Mouse (Mus musculus): ENCODE measurements around the gene Opcml.

The Opcml gene

DNA sequence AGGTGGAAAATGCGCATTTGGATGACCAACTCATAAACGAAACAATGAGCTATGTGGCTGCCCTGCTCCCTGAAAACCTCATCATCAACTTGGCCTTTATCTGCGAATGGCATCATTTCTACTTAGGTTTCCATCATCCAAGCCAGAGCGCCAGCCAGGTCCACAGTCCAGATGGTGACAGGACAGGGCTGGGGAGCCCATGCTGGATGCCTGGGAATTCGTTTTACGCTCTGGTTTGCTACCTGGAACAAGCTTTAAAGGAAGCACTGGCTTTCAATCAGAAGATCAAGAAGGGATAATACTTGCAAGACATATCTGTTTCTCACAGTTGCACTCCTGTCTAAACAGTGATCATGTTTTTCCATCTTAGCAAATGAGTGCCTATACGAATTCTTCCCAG, 366.5 kb downstream of the Opcml start:
- DNase-seq (ENCODE audit: low spot score in 2 of 2), result no peak

- DNase-seq (ENCODE audit: low spot score in 2 of 2), result no peak
Measured at GRCm38 (mm10) chr9:28160953-28161352, 370.4 kb downstream of the Opcml start.

- DNase-seq (ENCODE audit: low spot score in 2 of 2), result no peak
Measured at GRCm38 (mm10) chr9:28163946-28164345, 373.4 kb downstream of the Opcml start.

DNA sequence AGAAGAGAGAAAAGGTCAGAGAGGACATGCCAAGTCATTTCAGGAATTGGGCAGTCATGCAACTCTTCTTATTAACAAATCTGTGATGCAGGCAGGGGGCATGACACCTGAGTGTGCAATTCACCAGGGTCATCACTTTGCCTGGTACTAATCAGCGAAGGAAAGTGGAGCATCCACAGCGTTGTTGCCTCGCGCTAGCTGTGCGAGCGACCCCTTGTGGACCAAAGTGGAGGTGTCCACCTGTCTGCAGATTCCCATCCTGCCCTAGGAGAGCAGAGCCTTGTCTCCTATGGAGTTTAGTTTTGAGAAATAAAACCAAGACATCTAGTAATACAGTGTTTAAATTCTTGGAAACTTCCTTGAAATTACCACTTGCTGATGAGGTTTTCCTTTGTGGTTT, 381.3 kb downstream of the Opcml start:
- peak; percentile 13 to 63 for DNase-seq (ENCODE audit: low spot score in 2 of 2)

DNA sequence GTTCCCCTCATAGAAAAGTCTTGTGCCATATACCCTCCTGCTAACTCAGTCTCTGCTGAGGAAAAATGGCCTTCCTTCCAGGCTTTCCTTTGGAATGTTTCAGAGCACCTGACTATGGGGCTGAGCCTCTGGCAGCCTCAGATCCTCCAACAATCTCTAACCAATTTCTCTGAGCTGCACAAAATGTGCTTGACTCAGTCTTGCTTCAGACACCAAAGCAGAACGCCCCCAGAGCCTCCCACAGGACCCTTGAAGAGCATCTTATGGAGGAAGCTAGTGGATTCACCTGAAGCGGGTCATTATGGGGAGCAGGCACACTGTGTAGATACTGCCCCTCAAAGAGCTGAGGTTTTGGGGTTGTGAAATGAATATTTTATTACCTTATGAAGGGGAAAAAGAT, 386.5 kb downstream of the Opcml start:
- no peak for DNase-seq (ENCODE audit: low spot score in 2 of 2)

DNA sequence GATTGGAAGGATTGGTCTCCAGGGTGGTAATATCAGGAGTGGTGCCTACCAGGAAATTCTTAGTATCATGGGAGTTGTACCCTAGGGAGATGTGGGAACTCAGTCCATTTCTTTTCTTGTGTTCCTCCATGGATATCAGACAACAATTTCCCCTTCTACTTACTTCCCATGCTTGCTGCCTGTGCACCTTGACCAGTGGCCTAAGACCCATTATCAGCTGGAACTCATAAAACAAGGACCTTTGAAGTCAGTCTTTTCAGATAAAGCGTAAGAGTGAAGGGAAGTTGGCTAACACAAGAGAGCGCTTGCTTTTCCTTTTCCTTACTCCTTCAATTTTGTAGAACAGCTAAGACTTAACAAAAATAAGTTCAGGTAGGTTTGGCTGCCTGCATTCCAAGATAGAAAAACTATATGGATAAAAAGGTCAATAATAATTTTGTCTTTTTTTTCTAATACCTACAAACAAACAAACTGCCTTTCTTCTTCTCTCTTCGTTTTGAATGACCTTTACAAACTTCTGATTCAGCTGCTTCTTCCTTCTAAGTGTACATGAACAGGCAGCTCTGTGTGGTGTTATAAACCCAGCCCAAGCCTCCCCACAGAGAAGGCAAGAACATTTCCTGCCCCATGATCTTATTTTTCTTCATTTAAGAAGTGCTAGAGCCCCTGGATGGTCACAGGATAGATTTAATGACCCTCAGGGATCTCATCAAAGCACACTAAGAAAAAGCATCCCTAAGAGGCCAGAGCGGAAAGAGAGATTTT, 387.7 kb downstream of the Opcml start:
- DNase-seq (ENCODE audit: low spot score in 2 of 2), result no peak

DNA sequence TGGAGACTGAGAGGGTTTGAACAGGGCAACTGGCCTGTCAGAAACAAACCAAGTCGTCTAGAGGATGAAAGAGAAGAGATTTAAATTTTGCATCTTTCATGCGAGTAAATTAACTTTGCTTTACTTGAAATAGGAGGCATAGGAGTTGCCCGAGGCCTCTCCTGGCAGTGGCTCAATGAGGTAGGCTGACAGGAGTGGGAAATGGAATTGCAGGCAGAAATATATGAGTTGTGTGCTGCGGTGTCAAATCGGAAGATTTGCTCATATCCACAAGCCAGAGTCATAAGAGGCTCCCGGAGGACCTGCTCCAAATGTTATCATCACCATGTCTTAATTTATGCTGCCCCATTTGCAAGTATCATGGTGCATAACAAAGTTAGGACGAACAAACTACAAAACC, 391.3 kb downstream of the Opcml start:
- DNase-seq (ENCODE audit: low spot score in 2 of 2), result no peak

- DNase-seq (ENCODE audit: low spot score in 2 of 2), result no peak
Measured at GRCm38 (mm10) chr9:28190226-28190625, 399.7 kb downstream of the Opcml start.

DNA sequence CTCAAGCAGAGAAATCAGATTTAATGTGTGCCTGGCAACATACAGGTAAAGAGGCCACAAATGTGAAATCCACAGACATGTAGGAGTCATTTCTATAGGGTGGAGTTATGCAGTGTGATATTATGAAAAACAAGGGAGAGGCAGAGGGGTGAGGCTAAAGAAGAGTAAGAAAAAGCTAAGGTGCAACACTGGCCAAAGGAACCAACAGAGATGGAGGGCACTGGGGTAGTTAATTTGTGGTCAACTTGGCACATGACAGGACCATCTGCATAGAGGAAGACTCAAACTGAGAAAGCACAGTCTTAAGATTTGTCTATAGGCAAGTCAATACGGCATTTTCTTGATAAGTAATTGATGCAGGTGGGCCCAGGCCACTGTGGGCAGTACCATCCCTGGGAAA, 400.2 kb downstream of the Opcml start:
- no peak for DNase-seq (ENCODE audit: low spot score in 2 of 2)

- no peak for DNase-seq (ENCODE audit: low spot score in 2 of 2)
Measured at GRCm38 (mm10) chr9:28196550-28196949, 406.0 kb downstream of the Opcml start.

- DNase-seq (ENCODE audit: low spot score in 2 of 2), result no peak
Measured at GRCm38 (mm10) chr9:28197061-28197460, 406.5 kb downstream of the Opcml start.

- DNase-seq (ENCODE audit: low spot score in 2 of 2), result no peak
Measured at GRCm38 (mm10) chr9:28197631-28198030, 407.1 kb downstream of the Opcml start.

DNA sequence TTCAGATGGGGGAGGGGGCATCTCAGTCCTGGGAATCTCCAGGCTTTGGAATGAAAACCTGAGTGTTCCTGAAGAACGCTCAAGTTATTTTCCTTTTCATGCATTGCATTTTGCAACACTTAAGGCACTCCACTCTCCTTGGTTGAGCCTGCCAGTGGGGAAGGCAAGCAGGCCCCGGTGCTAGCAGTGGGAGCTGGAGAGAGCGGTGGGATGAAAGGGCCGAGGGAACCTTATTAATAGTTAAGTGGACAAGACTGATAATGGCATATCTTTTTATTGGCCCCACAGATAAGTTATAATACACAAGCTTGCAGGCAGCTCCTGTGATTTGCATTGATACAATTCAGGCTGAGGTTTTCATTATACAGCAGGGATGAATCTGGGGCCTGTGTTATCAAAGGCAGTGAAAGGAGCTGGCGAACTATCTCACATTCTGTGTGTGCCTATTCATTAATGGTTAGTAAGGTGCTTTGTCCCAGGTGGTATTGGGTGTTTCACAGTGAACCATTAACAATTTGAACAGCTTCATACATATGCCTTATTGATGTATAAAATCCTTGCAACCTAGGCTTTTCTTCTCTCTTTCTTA, 407.6 kb downstream of the Opcml start:
- no peak for DNase-seq (ENCODE audit: low spot score in 2 of 2)

DNA sequence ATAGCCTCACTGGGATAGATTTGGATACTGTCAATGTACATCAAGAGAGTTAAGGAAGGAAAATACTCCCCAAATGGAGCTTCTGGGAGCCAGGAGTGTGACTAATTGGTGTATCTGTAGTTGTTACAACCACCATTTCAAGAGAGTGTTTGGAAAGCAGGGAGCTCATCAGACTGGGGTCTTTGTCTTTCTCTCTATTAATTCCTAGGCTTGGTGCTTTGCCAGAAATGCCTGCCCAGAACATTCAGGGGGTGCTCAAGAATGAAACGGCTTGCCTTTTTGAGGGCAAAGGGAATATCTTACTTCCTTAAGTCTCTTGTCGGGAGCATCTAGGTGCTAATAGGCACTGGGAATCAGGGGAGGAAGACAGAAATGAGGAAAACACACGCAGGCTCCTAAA, 416.9 kb downstream of the Opcml start:
- DNase-seq (ENCODE audit: low spot score in 2 of 2), result no peak

GRCm38 (mm10) chr9:28208696-28209095, 418.1 kb downstream of the Opcml start:
- DNase-seq (ENCODE audit: low spot score in 2 of 2), result no peak

GRCm38 (mm10) chr9:28211877-28212276, 421.3 kb downstream of the Opcml start:
- DNase-seq (ENCODE audit: low spot score in 2 of 2), result no peak

- no peak for DNase-seq (ENCODE audit: low spot score in 2 of 2)
Measured at GRCm38 (mm10) chr9:28213893-28214292, 423.3 kb downstream of the Opcml start.

- no peak for DNase-seq (ENCODE audit: low spot score in 2 of 2)
Measured at GRCm38 (mm10) chr9:28218026-28218646, 427.6 kb downstream of the Opcml start.

GRCm38 (mm10) chr9:28222726-28223125, 432.2 kb downstream of the Opcml start:
- no peak for DNase-seq (ENCODE audit: low spot score in 2 of 2)

GRCm38 (mm10) chr9:28225824-28226569, 435.4 kb downstream of the Opcml start:
- no peak for DNase-seq (ENCODE audit: low spot score in 2 of 2)

DNA sequence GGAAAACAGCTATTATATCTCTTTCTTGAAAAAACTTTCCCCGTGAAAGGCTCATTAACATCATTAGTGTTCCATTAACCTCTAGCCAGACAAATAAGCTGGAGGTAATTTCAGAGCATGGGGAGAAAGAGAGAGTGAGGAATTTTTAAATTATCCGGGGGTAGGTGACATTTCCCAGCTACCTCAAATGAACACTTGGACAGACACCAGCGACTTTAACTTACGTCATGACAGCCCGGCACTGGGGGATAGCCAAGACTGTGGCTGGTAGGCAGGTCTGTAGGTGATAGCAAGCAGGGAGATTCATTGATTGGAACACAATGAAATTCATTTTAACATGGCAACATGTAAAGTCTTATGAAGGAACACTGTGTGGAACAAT, 436.0 kb downstream of the Opcml start:
- DNase-seq (ENCODE audit: low spot score in 2 of 2), result no peak

DNA sequence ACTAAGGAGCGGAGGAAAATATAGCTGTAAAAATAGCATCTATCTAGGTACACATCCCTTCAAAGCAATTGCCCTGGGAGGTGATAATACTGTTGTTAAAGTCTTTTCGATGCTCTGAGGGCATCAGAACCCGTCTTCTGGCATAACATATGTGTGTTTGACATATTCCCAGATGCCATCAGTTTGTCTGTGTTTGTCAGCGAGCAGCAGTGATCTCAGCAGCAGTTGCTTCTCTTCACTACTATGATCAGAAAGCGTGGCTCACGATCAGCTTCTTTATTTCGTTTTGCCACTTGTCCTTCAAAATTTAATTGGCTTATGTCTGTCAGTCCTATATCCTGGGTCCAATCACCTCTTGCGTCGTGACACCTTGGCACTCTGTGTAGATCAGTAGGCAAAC, 447.9 kb downstream of the Opcml start:
- DNase-seq (ENCODE audit: low spot score in 2 of 2), result no peak
